In the genomic region with DNA sequence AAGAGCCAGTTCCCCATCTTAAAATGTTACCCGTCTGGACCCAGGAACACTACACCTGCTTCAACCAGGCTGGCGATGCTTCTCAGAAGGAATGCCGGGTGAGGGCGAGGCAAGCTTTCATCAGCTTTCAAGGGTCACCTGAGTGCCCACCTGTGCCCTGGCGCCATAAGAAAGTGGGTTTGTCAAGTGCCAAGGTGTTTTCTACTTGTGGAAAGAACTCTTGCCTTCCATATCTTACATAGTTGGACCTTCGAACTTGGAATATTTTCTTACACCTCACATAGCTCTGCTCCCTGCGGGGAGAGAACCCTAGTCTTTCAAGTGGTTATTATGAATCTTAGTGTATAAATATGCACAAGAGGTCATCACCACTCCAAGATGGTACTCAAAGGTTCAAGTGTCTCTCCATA, we compare ENCODE assay signal across 30 mouse cellular contexts. TPM values are rescaled to one million over a fixed set of nuclear protein-coding genes. Genes with fewer than 3 reads are reported as not detected.
DNase-seq lines count a peak whose midpoint lies in the region; ATAC-seq and TF ChIP-seq lines count a peak whose summit lies in the region.
"Had no signal": no experiment of that assay in that cellular context is flagged by ENCODE, and none has a peak within 500 bp of the region (broad histone marks: within the 10 kb centered on the region; RNA-seq: fewer than 3 reads in every experiment).

No protein-coding gene starts in this region.

- intact Hi-C loops in gastrocnemius, adult 2 months (cut with DNase I), result loop anchor here (2.0 kb wide), 1 partner anchor 19 kb away; no protein-coding TSS in a partner anchor

- no peaks in the 10 kb centered on the region for H3K36me3 ChIP-seq in heart, embryonic 15.5 days
- no peaks in the 10 kb centered on the region for H3K36me3 ChIP-seq in lung, embryonic 16.5 days (ENCODE audit: control insufficient read depth, insufficient read depth, low read length)
- H3K36me3 ChIP-seq in midbrain, embryonic 16.5 days (ENCODE audit: control insufficient read depth, insufficient read depth, low read length), result no peaks in the 10 kb centered on the region
- H3K36me3 ChIP-seq: embryonic facial prominence, embryonic 10.5 days; embryonic facial prominence, embryonic 15.5 days; forebrain, embryonic 12.5 days; hindbrain, embryonic 15.5 days; kidney, embryonic 15.5 days; limb, embryonic 10.5 days; limb, embryonic 15.5 days; neural tube, embryonic 15.5 days had no signal

- 0 out of 2 replicates have a peak overlapping the region, but pooled peaks have one; percentile 69 for H3K27ac ChIP-seq in gastrocnemius, adult 2 months
- peak overlapping the region; percentile 35 for H3K27ac ChIP-seq in heart, embryonic 15.5 days
- no peak overlapping the region for H3K27ac ChIP-seq in lung, embryonic 16.5 days (ENCODE audit: low read length)
- H3K27ac ChIP-seq in midbrain, embryonic 16.5 days (ENCODE audit: low read length), result no peak overlapping the region
- H3K27ac ChIP-seq: embryonic facial prominence, embryonic 10.5 days; embryonic facial prominence, embryonic 15.5 days; forebrain, embryonic 12.5 days; hindbrain, embryonic 15.5 days; kidney, embryonic 15.5 days; limb, embryonic 10.5 days; limb, embryonic 15.5 days; liver, embryonic 14.5 days; neural tube, embryonic 15.5 days had no signal

- H3K4me3 ChIP-seq in gastrocnemius, adult 2 months, result no peak overlapping the region
- no peak overlapping the region for H3K4me3 ChIP-seq in heart, embryonic 15.5 days
- no peak overlapping the region for H3K4me3 ChIP-seq in lung, embryonic 16.5 days (ENCODE audit: low read length)
- no peak overlapping the region for H3K4me3 ChIP-seq in midbrain, embryonic 16.5 days (ENCODE audit: low read depth, low read length)
- H3K4me3 ChIP-seq: embryonic facial prominence, embryonic 10.5 days; embryonic facial prominence, embryonic 15.5 days; forebrain, embryonic 12.5 days; hindbrain, embryonic 15.5 days; kidney, embryonic 15.5 days; limb, embryonic 10.5 days; limb, embryonic 15.5 days; neural tube, embryonic 15.5 days had no signal

- no peaks in the 10 kb centered on the region for H3K27me3 ChIP-seq in heart, embryonic 15.5 days
- H3K27me3 ChIP-seq in lung, embryonic 16.5 days (ENCODE audit: control insufficient read depth, insufficient read depth, low read depth, low read length), result no peaks in the 10 kb centered on the region
- no peaks in the 10 kb centered on the region for H3K27me3 ChIP-seq in midbrain, embryonic 16.5 days (ENCODE audit: control insufficient read depth, insufficient read depth, low read depth, low read length)
- H3K27me3 ChIP-seq: CH12.LX; embryonic facial prominence, embryonic 15.5 days; forebrain, embryonic 12.5 days; hindbrain, embryonic 15.5 days; kidney, embryonic 15.5 days; limb, embryonic 15.5 days; neural tube, embryonic 15.5 days had no signal

- WGBS in heart, embryonic 15.5 days, result 58% methylated on average over 7 of the region's 7 CpGs
- WGBS in lung, embryonic 16.5 days, result 63% methylated on average over 7 of the region's 7 CpGs
- WGBS in midbrain, embryonic 16.5 days, result 95% methylated on average over 7 of the region's 7 CpGs

- H3K4me1 ChIP-seq in heart, embryonic 15.5 days (replicated peaks), result peaks cover 56% of the 10 kb centered on the region
- peaks cover 9% of the 10 kb centered on the region for H3K4me1 ChIP-seq in lung, embryonic 16.5 days (replicated peaks; ENCODE audit: control insufficient read depth, insufficient read depth, low read length)
- peaks cover 6% of the 10 kb centered on the region; the same call in 1 of the 2 replicates for H3K4me1 ChIP-seq in midbrain, embryonic 16.5 days (ENCODE audit: control insufficient read depth, insufficient read depth, low read length)
- H3K4me1 ChIP-seq: embryonic facial prominence, embryonic 15.5 days; neural tube, embryonic 15.5 days had no signal

- DNase-seq in gastrocnemius, adult 2 months, result no peak
- DNase-seq in gastrocnemius, postnatal 10 days, result no peak
- no peak for DNase-seq in heart, adult 18-20 months
- DNase-seq in lung, postnatal 36 days, result peak; percentile 91
- no peak for DNase-seq in layer of hippocampus, postnatal 25 days (ENCODE audit: extremely low spot score in 1 of 2, low spot score in 1 of 2)
- DNase-seq: adrenal gland, adult 2 months; adrenal gland, postnatal 36 days; cerebellum, adult 18-20 months; cerebellum, postnatal 14 days; forebrain, postnatal 0 days; gastrocnemius, postnatal 14 days; kidney, adult 11 months; kidney, postnatal 36 days; midbrain, embryonic 14.5 days; right cerebral cortex, postnatal 14 days had no signal

- no peaks in the 10 kb centered on the region for H3K9me3 ChIP-seq in heart, embryonic 15.5 days (replicated peaks)
- no peaks in the 10 kb centered on the region for H3K9me3 ChIP-seq in lung, embryonic 16.5 days (ENCODE audit: control insufficient read depth, low read length)
- H3K9me3 ChIP-seq in midbrain, embryonic 16.5 days (replicated peaks; ENCODE audit: control insufficient read depth, low read length, poor library complexity, severe bottlenecking), result no peaks in the 10 kb centered on the region
- H3K9me3 ChIP-seq: embryonic facial prominence, embryonic 10.5 days; embryonic facial prominence, embryonic 15.5 days; forebrain, embryonic 12.5 days; hindbrain, embryonic 15.5 days; kidney, embryonic 15.5 days; limb, embryonic 10.5 days; limb, embryonic 15.5 days; neural tube, embryonic 15.5 days had no signal

- H3K4me2 ChIP-seq in heart, embryonic 15.5 days, result no peak overlapping the region
- no peak overlapping the region for H3K4me2 ChIP-seq in lung, embryonic 16.5 days (ENCODE audit: low read depth, low read length)
- no peak overlapping the region for H3K4me2 ChIP-seq in midbrain, embryonic 16.5 days (ENCODE audit: low read length)
- H3K4me2 ChIP-seq: embryonic facial prominence, embryonic 15.5 days; forebrain, embryonic 12.5 days; hindbrain, embryonic 15.5 days; kidney, embryonic 15.5 days; limb, embryonic 15.5 days; neural tube, embryonic 15.5 days had no signal

- TF ChIP-seq CTCF in gastrocnemius, adult 2 months (IDR thresholded peaks at IDR 0.05), result no peak

- H3K9ac ChIP-seq in heart, embryonic 15.5 days, result no peak overlapping the region
- H3K9ac ChIP-seq in lung, embryonic 16.5 days (ENCODE audit: low read length), result no peak overlapping the region
- H3K9ac ChIP-seq in midbrain, embryonic 16.5 days (ENCODE audit: low read depth, low read length), result no peak overlapping the region
- H3K9ac ChIP-seq: embryonic facial prominence, embryonic 15.5 days; forebrain, embryonic 12.5 days; forebrain, postnatal 0 days; hindbrain, embryonic 15.5 days; kidney, embryonic 15.5 days; limb, embryonic 15.5 days; liver, embryonic 14.5 days; neural tube, embryonic 15.5 days had no signal

- no peak for ATAC-seq in heart, embryonic 15.5 days (replicated peaks; ENCODE audit: insufficient number of reproducible peaks, insufficient read depth, low FRiP score, low read depth)
- peak; percentile 92 for ATAC-seq in lung, embryonic 16.5 days (ENCODE audit: low read depth)
- ATAC-seq in midbrain, embryonic 16.5 days, result no peak
- ATAC-seq: activated CD4-positive, CD25-positive, alpha-beta regulatory T cell, adult 4 months; forebrain, postnatal 0 days; inflammation-experienced regulatory T-cells, adult 6 months had no signal

RNA-seq across cellular contexts. Expression of a gene that starts 42.2 kb away (rescaled TPM):
- total RNA-seq in gastrocnemius, adult 2 months (2021), result 100 to 1,000 TPM; 236 to 397 TPM
- 100 to 1,000 TPM; 268 to 288 TPM for total RNA-seq in gastrocnemius, postnatal 10 days (2021)
- 34.3 and 43.3 TPM in 2 replicates for polyA plus RNA-seq in heart, embryonic 15.5 days (2015; fragmentation: Nextera tagmentation; extraction: Ambion mirVana)
- 100 to 1,000 TPM; 490 to 493 TPM for total RNA-seq in heart, adult 18-20 months (2021)
- polyA plus RNA-seq in lung, embryonic 16.5 days (2015; fragmentation: Nextera tagmentation; extraction: Ambion mirVana), result 34.5 and 37.0 TPM in 2 replicates
- 36.7 and 41.2 TPM in 2 replicates for polyA plus RNA-seq in midbrain, embryonic 16.5 days (2015; fragmentation: Nextera tagmentation; extraction: Ambion mirVana)
- total RNA-seq in layer of hippocampus, postnatal 25 days (2021), result 100 to 1,000 TPM; 413 to 454 TPM

Comparison
In these comparisons a context has a peak if more than half of its experiments do, and no peak if none do; other contexts are left out.
1. H3K27ac ChIP-seq: peak in gastrocnemius, adult 2 months (single experiment) and heart, embryonic 15.5 days (single experiment); none in lung, embryonic 16.5 days (single experiment) and midbrain, embryonic 16.5 days (single experiment).